Mouse (Mus musculus): ENCODE results near the gene Emilin1. TPM values are rescaled to one million over a fixed set of nuclear protein-coding genes. Genes with fewer than 3 reads are reported as not detected.

Emilin1 gene
- polyA plus RNA-seq, 1 experiment, result 55.6 TPM

DNA sequence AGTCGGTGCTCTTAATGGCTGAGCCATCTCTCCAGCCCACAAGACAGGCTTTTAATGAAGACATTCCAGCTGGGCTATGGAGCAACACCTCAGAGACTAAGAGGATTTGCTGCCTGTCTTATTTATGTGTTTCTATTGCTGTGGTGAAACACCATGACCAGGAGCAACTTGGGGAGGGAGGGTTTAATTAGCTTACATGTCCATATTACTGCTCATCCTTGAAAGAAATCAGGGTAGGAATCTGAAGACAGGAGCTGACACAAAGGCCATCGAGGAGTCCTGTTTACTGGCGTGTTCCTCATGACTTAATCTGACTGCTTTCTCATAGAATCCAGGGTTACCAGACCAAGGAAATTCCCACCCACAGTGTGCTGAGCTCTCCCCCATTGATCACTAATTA is 50.7 kb downstream of the Emilin1 start:
- WGBS, result 58% methylated on average over 3 of the region's 3 CpGs
- no peak overlapping the region for H3K27ac ChIP-seq (ENCODE audit: insufficient read depth, low read depth, low read length)
- H3K4me3 ChIP-seq (ENCODE audit: insufficient read depth, low read depth, low read length), result no peak overlapping the region
- TF ChIP-seq POLR2A (IDR thresholded peaks at IDR 0.05; ENCODE audit: low read depth, low read length) (no peak), CTCF (conservative IDR thresholded peaks at IDR 0.05; ENCODE audit: insufficient read depth, insufficient read length, low read depth, low read length) (no peak)
- H3K27me3 ChIP-seq (replicated peaks; ENCODE audit: control insufficient read depth, insufficient read depth, low read length), result no peaks in the 10 kb centered on the region
- H3K4me1 ChIP-seq (ENCODE audit: control insufficient read depth, insufficient read depth, low read length), result peaks cover 5% of the 10 kb centered on the region; the same call in 1 of the 2 replicates
- no peak for DNase-seq
- no peaks in the 10 kb centered on the region for H3K36me3 ChIP-seq (ENCODE audit: control insufficient read depth, insufficient read depth, low read length)

- H3K4me1 ChIP-seq (ENCODE audit: control insufficient read depth, insufficient read depth, low read length), result peaks cover under 1% of the 10 kb centered on the region; the same call in 1 of the 2 replicates
- H3K27ac ChIP-seq (ENCODE audit: insufficient read depth, low read depth, low read length), result no peak overlapping the region
- H3K27me3 ChIP-seq (replicated peaks; ENCODE audit: control insufficient read depth, insufficient read depth, low read length), result no peaks in the 10 kb centered on the region
- 94% methylated on average over 4 of the region's 4 CpGs for WGBS
- H3K36me3 ChIP-seq (ENCODE audit: control insufficient read depth, insufficient read depth, low read length), result no peaks in the 10 kb centered on the region
- no peak for DNase-seq
- no peak for TF ChIP-seq POLR2A (IDR thresholded peaks at IDR 0.05; ENCODE audit: low read depth, low read length)
- TF ChIP-seq CTCF (conservative IDR thresholded peaks at IDR 0.05; ENCODE audit: insufficient read depth, insufficient read length, low read depth, low read length), result no peak
- no peak overlapping the region for H3K4me3 ChIP-seq (ENCODE audit: insufficient read depth, low read depth, low read length)
Measured at GRCm38 (mm10) chr5:30966189-30966588, 53.0 kb downstream of the Emilin1 start.

DNA sequence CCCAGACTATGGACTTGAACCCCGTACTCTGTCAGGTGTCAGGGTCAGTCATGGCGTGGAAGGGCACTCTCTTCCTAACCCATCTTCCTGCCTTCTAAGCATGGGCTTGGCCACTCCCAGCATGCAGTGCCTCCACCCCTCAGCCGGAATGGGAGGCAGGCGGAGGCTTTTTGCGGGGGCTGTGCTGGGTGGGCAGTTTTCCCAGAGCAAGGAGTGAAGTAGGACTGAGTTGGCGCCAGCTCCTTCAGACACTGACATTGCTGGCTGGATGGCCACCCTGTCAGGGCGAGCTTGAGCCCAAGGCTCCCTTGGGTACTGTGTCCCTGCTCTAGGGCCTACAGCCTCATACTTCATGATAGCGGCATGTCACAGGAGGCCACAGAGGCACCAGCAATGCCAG is 55.2 kb downstream of the Emilin1 start, which contains the start of gene Tcf23:
TSS of gene Tcf23 (plus strand) at position 247 of the 400 bp plus-strand sequence.
- no peaks in the 10 kb centered on the region for H3K27me3 ChIP-seq (replicated peaks; ENCODE audit: control insufficient read depth, insufficient read depth, low read length)
- H3K27ac ChIP-seq (ENCODE audit: insufficient read depth, low read depth, low read length), result no peak within 1 kb of the TSS
- no peak for DNase-seq
- 53% methylated on average over 8 of the region's 8 CpGs for WGBS
- no peaks in the 10 kb centered on the region for H3K4me1 ChIP-seq (ENCODE audit: control insufficient read depth, insufficient read depth, low read length)
- no peaks in the 10 kb centered on the region for H3K36me3 ChIP-seq (ENCODE audit: control insufficient read depth, insufficient read depth, low read length)
- H3K4me3 ChIP-seq (ENCODE audit: insufficient read depth, low read depth, low read length), result no peak within 1 kb of the TSS
- TF ChIP-seq POLR2A (IDR thresholded peaks at IDR 0.05; ENCODE audit: low read depth, low read length), result no peak
- no peak for TF ChIP-seq CTCF (conservative IDR thresholded peaks at IDR 0.05; ENCODE audit: insufficient read depth, insufficient read length, low read depth, low read length)

- Histone ChIP-seq H3K27ac (ENCODE audit: insufficient read depth, low read depth, low read length) (no peak overlapping the region), H3K4me3 (ENCODE audit: insufficient read depth, low read depth, low read length) (no peak overlapping the region), H3K36me3 (ENCODE audit: control insufficient read depth, insufficient read depth, low read length) (no peaks in the 10 kb centered on the region), H3K4me1 (ENCODE audit: control insufficient read depth, insufficient read depth, low read length) (no peaks in the 10 kb centered on the region), H3K27me3 (replicated peaks; ENCODE audit: control insufficient read depth, insufficient read depth, low read length) (no peaks in the 10 kb centered on the region)
- WGBS, result 66% methylated on average over 2 of the region's 2 CpGs
- TF ChIP-seq POLR2A (IDR thresholded peaks at IDR 0.05; ENCODE audit: low read depth, low read length) (no peak), CTCF (conservative IDR thresholded peaks at IDR 0.05; ENCODE audit: insufficient read depth, insufficient read length, low read depth, low read length) (no peak)
- no peak for DNase-seq
Measured at GRCm38 (mm10) chr5:30969440-30969839, 56.2 kb downstream of the Emilin1 start.

Other genes with a start within 250 kb of the Emilin1 start
- 6.3 and 6.6 TPM in 2 replicates for gene Cenpa, start 246.6 kb upstream of the Emilin1 start, polyA plus RNA-seq (2012; rRNA removed)
- gene Dpysl5, start 201.8 kb upstream of the Emilin1 start, polyA plus RNA-seq (2012; rRNA removed), result 0.54 and 0.58 TPM in 2 replicates
- 44.3 and 45.3 TPM in 2 replicates for gene Mapre3, start 98.8 kb upstream of the Emilin1 start, polyA plus RNA-seq (2012; rRNA removed)
- 81.3 and 92.5 TPM in 2 replicates for gene Tmem214, start 45.4 kb upstream of the Emilin1 start, polyA plus RNA-seq (2012; rRNA removed)
- gene Agbl5, start 24.7 kb upstream of the Emilin1 start, polyA plus RNA-seq (2012; rRNA removed), result 22.6 and 24.1 TPM in 2 replicates
- gene Ost4, start 5.6 kb upstream of the Emilin1 start, polyA plus RNA-seq (2012; rRNA removed), result 377 and 422 TPM in 2 replicates
- 1,147 and 1,266 TPM in 2 replicates for gene Khk, start 8.0 kb downstream of the Emilin1 start, polyA plus RNA-seq (2012; rRNA removed)
- 387 and 411 TPM in 2 replicates for gene Cgref1, start 32.2 kb downstream of the Emilin1 start, polyA plus RNA-seq (2012; rRNA removed)
- gene Preb, start 47.0 kb downstream of the Emilin1 start, polyA plus RNA-seq (2012; rRNA removed), result 346 and 372 TPM in 2 replicates
- 0.16 and 0.22 TPM in 2 replicates for gene Tcf23, start 55.3 kb downstream of the Emilin1 start, polyA plus RNA-seq (2012; rRNA removed)
- gene Atraid, start 134.9 kb downstream of the Emilin1 start, polyA plus RNA-seq (2012; rRNA removed), result 295 and 320 TPM in 2 replicates
- 81.5 and 121 TPM in 2 replicates for gene Slc5a6, start 135.5 kb downstream of the Emilin1 start, polyA plus RNA-seq (2012; rRNA removed)
- gene Cad, start 141.4 kb downstream of the Emilin1 start, polyA plus RNA-seq (2012; rRNA removed), result 12.4 and 14.2 TPM in 2 replicates
- not detected in 2 replicates for gene Dnajc5g, start 192.9 kb downstream of the Emilin1 start, polyA plus RNA-seq (2012; rRNA removed)
- gene Slc30a3, start 194.8 kb downstream of the Emilin1 start, polyA plus RNA-seq (2012; rRNA removed), result 0.14 and 0.24 TPM in 2 replicates
- 0.05 and 3.9 TPM in 2 replicates for gene Trim54, start 203.3 kb downstream of the Emilin1 start, polyA plus RNA-seq (2012; rRNA removed)
- not detected in 2 replicates for gene Ucn, start 225.4 kb downstream of the Emilin1 start, polyA plus RNA-seq (2012; rRNA removed)
- gene Mpv17, start 240.8 kb downstream of the Emilin1 start, polyA plus RNA-seq (2012; rRNA removed), result 212 and 233 TPM in 2 replicates